Mouse (Mus musculus) lung, adult 2 months (tissue): ENCODE results near the gene Gm28729.

Experiments used
- CTCF ChIP-seq: fragments of 200-500 bp; IDR thresholded peaks from 2 replicates; pipeline ENCODE4 v1.5.1; 2011; ENCODE audit warnings: mild to moderate bottlenecking, low read length, control low read depth; ENCODE audit not compliant: insufficient read depth
- POLR2A ChIP-seq: fragments of 200-500 bp; IDR thresholded peaks from 2 replicates; pipeline ENCODE4 v1.6.1; 2011; ENCODE audit warnings: low read depth, mild to moderate bottlenecking, control low read depth, low read length, borderline replicate concordance; ENCODE audit errors: extremely low read depth

GRCm38 (mm10) chr9:96534256-96534655, 9.2 kb upstream of the Gm28729 start:
- TF ChIP-seq CTCF (no peak), POLR2A (no peak)
